8 mouse cellular contexts compared by ENCODE assay signal in the genomic region with DNA sequence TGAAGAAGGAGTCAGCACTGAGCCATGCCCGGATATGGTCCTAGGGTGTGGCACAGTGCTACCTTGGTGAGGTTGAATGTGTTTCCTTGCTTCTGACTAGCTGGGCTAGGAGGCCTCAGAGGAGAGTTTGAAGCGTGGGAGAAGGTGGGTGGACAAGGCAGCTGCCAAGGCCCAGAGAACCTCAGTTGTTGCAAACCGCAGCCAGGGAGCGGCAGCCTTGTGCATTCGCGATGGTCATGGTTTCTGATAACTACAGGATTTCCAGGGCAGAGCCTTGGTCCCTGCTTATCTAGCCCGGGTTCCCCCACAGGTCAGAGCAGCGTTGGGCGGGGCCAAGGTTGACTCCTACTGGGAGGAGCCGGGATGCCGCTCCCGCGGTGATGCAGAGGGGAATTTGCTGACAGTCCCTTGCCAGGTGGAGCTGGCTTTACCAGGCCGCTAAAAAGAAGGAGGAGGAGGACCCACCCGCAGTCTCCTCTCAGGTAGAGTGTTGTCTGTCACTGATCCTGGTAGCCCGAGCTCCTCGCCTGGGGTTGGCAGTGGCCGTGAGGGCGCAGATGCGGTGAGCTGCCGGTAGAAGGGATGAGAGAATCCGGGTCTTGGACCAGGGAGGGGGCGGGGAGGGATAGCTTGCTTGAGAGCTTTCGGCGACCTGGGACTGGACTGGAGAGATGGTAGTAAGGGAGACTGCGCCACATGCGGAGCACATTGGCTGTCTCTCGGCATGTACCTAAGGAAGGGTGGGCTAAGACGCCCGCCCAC. TPM values are rescaled to one million over a fixed set of nuclear protein-coding genes. Genes with fewer than 3 reads are reported as not detected.
DNase-seq lines count a peak whose midpoint lies in the region; ATAC-seq lines count a peak whose summit lies in the region.

No protein-coding gene starts in this region.

- no peaks in the 10 kb centered on the region for H3K9me3 ChIP-seq in midbrain, embryonic 13.5 days

- peak overlapping the region; percentile 63 for H3K4me2 ChIP-seq in midbrain, embryonic 13.5 days (replicated peaks)

- peak overlapping the region; percentile 74 for H3K9ac ChIP-seq in midbrain, embryonic 13.5 days (replicated peaks)

- H3K4me1 ChIP-seq in midbrain, embryonic 13.5 days (replicated peaks) = peaks cover 18% of the 10 kb centered on the region

- H3K4me3 ChIP-seq in midbrain, embryonic 13.5 days (replicated peaks) = peak overlapping the region; percentile 50

- peak overlapping the region; percentile 73 for H3K27ac ChIP-seq in midbrain, embryonic 13.5 days

- peak; percentile 86 for ATAC-seq in midbrain, embryonic 13.5 days

- DNase-seq in lung, adult 18-20 months = peak; percentile 15 to 18
- DNase-seq in lung, postnatal 14 days = no peak
- peak; percentile 82 to 86 for DNase-seq in cerebellum, postnatal 10 days
- peak; percentile 47 to 49 for DNase-seq in frontal cortex, postnatal 14 days (ENCODE audit: low spot score in 2 of 2)
- DNase-seq in layer of hippocampus, adult 9-11 months = peak; percentile 46
- peak; percentile 58 for DNase-seq in testis, postnatal 14 days (ENCODE audit: low spot score)
- DNase-seq in urinary bladder, postnatal 36 days (ENCODE audit: low spot score in 2 of 2) = no peak

- 4% methylated on average over 30 of the region's 30 CpGs for WGBS in midbrain, embryonic 13.5 days

- H3K27me3 ChIP-seq in midbrain, embryonic 13.5 days = peaks cover 17% of the 10 kb centered on the region; the same call in 1 of the 2 replicates

- no peaks in the 10 kb centered on the region for H3K36me3 ChIP-seq in midbrain, embryonic 13.5 days

RNA-seq across cellular contexts. Expression of a gene that starts 5.2 kb away (rescaled TPM):
- polyA plus RNA-seq in midbrain, embryonic 13.5 days (2015; fragmentation: Nextera tagmentation; extraction: Ambion mirVana) = 3.7 and 4.3 TPM in 2 replicates

RNA-seq across cellular contexts. Expression of a gene that starts 36.1 kb away (rescaled TPM):
- 6.0 and 7.1 TPM in 2 replicates for polyA plus RNA-seq in midbrain, embryonic 13.5 days (2015; fragmentation: Nextera tagmentation; extraction: Ambion mirVana)

Comparison
In these comparisons a context has a peak if more than half of its experiments do, and no peak if none do; other contexts are left out.
1. DNase-seq: peak in lung, adult 18-20 months (2 of 2), cerebellum, postnatal 10 days (2 of 2), frontal cortex, postnatal 14 days (2 of 2), layer of hippocampus, adult 9-11 months (single experiment) and testis, postnatal 14 days (single experiment); none in lung, postnatal 14 days (single experiment) and urinary bladder, postnatal 36 days (0 of 2).